Mouse (Mus musculus) lung, postnatal 4 days (tissue): Measurements from ENCODE around the gene Tnfrsf9.
"Not testable (repeated sequence)": the region's sequence is repeated elsewhere in the genome, so short reads cannot be mapped to it uniquely, and the experiment has no call there.

ENCODE experiments used
- DNase-seq, 2 experiments: peaks; one replicate each; pipeline ENCODE4 v3.0.0; 2021

Gene Tnfrsf9

DNA sequence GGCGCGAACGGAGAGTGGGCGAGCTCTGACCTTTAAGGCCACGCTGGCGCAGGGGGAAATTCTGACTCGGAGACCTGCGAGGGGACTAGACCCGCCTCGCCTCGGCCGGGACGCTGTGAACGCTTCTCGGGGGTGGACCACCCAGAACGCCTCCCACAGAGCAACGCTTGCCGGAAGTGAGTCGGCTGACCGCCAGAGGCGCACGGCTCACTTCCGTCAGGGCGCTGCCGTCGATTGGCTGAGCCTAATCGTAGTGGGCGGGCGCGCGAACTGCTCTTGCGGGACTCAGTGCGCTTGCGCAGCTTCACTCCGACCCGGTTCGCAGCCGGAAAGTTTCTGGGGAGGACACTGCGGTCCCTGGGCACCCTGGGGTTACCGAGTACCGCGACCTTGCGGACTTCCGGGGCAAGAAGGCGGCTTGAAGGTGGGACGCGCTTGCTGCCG is at the start of gene Tnfrsf9, which contains the start of gene Park7:
Gene Tnfrsf9, plus strand, starts transcription at position 273 of the 444 bp plus-strand sequence.
Gene Park7, minus strand, starts transcription at position 148 of the 444 bp plus-strand sequence.
- peak; percentile 98 for DNase-seq

- no peak for DNase-seq
Measured at GRCm38 (mm10) chr4:150865371-150865770, 49.0 kb upstream of the Tnfrsf9 start.

DNA sequence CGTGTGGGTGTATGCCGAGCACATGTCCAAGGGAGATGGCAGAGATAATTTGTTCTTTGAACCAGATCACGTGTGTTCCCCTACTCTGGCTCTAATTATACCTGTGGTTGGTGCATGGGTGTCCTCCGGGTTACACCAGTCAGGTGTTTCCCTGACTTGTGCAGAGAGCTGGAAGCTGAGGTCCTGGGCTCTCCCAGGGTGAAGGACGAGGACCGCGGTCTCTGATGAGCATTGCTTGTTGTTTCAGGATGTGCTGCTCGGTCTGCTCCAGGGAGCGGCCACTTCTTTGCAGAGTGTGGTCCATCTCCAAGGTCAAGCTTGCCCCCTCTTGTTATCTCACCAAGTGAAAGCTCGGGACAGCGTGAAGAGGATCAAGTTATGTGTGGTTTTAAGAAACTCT is 48.3 kb upstream of the Tnfrsf9 start:
- DNase-seq, result no peak

DNA sequence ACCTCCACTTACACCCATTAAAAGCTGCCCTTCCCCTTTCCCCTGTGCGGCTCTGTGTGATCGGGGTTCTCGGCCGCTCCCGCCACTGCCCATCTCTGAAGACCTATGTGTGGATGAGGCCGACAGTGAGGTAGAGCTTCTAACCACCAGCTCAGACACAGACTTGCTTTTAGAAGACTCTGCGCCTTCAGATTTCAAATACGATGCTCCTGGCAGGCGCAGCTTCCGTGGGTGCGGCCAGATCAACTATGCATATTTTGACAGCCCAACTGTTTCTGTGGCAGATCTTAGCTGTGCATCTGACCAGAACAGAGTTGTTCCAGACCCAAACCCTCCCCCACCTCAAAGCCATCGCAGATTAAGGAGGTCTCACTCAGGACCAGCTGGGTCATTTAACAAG is 47.9 kb upstream of the Tnfrsf9 start:
- no peak for DNase-seq

DNA sequence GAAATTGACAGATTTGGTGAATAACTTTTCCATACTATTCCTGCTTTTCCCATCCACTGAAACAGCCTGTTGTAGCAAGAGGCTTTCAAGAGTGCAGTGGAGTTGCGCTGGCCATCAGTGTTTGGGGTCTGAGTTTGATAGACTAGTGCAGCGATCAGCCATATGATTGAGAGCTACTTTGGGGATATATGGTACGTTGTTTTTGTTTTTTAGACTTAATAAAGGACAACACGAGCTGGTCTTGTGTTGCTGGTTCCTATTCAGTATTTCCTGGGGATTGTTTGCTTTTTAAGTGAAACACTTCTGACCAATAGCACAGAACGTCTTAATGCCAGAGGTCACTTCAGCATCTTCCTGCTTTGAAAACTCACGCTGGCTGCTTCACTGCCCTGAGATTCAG is 46.2 kb upstream of the Tnfrsf9 start:
- no peak for DNase-seq

DNA sequence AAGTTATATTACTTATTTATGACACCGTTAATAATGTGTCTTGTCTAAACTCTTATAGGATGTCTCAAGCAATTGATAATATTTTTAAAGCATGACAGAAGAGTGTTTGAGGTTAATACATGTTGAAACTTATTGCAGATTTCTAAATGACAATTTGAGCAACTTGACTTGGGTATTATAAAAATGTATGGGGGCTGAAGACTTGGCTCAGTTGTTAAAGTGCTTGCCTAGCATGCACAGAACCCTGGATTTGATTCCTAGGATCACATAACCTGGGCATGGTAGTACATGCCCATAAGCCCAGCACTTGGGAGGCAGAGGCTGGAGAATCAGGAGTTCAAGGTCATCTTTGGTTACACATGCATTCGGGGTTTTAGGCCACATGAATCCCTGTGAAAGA is 45.5 kb upstream of the Tnfrsf9 start:
- DNase-seq, result no peak

DNA sequence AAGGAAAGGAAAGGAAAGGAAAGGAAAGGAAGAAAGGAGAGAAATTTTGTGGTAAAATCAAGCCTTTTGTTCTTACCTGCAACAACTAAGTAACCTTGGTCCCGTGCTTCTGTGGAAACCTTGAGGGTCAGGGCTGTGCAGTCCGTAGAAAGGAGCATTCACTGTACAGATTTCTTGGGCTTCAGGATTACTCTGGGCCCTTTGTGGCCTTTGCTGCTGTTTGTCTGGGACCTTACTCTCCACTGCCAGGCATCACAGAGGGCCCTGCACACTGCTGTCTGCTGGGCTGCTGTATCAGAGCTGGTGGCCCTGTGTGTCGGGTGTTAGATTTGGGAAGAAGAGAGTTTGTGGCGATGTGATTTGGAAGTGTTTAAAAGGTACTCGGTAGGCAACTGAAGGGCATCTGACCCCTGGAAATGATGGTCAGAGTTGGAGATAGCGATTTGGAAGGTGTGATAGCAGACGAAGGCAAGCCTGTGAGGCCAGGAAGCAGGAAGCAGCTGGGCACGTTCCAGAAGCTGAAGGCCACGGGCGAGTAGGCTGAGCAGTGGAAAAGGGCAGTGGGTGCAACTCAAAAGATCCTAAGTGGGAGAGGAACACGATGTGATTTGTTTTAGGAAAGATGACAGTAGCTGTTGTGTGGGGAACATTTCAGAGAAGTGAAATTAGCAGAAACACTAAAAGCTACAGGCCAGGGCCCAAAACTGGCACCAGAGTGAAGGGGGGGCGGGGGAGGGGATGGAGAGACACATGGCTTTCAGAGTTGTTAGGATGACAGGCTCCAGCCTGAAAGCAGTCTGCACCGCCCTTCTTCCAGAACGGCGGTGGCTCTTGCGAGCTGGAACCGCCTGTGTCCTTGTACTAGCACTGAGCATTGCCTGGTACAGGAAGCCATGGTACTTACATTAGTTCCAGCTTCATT is 44.8 kb upstream of the Tnfrsf9 start:
- no peak for DNase-seq

GRCm38 (mm10) chr4:150870963-150871391 is 43.4 kb upstream of the Tnfrsf9 start:
- peak; percentile 66 to 84 for DNase-seq

DNA sequence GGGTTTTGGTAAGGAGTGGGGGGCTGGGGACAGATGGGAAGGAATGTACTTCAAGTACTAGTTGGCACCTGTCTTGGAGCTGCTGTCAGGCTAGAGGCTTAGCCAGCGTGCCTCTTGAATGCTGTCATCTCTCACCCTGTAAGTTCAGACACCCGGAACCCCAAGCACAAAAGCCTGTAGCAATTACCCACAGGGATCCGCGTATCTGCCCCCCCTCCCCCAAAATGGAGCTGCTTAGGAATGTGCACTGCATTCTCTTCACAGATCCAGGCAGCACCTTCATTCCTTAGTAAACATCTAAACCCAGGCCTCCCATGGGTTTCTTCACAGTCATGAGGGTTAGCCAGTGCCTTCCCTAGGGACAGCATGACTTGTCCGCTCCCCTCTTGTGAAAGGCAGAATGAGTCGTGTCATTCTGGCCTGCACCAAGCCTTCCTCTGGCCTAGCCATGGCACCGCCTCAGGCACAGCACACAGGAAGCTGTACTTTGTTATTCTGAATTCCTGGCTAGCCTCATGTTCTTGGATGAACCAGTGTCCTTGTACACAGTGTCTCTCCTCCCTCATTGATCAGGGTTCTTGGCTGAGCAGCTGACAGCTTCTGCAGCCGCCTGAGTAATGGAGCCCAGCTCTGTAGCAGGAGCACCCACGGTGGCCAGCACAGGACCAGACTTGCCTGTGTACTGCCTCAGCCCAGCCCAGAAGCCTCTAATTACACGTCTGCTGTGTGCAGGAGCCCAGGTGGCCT is 42.8 kb upstream of the Tnfrsf9 start:
- DNase-seq, result peak; percentile 41 to 61

GRCm38 (mm10) chr4:150872139-150872651 is 42.2 kb upstream of the Tnfrsf9 start:
- DNase-seq, result peak; percentile 35 to 48

DNA sequence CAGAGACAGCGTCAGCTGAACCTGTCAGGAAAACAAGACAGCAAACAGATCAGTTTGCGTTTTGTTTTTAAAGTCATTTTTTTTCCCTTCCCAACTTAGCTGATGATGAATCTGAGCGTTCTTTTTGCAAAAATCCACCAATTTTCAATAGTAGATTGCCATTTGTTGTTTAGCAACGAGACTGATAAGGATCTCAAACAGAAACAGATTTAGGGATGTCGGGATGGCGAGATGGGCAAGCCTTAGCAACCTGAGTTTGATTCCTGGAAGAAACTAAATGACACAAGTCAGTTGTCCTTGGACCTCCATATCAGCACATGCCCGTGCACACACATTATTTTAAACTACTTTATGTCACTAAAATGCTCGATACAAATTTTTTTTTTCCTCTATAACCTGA is 41.7 kb upstream of the Tnfrsf9 start:
- no peak for DNase-seq

GRCm38 (mm10) chr4:150874416-150874815 is 39.9 kb upstream of the Tnfrsf9 start:
- DNase-seq, result not testable (repeated sequence)

- no peak for DNase-seq
Measured at GRCm38 (mm10) chr4:150875393-150875792, 39.0 kb upstream of the Tnfrsf9 start.

GRCm38 (mm10) chr4:150879631-150880030 is 34.7 kb upstream of the Tnfrsf9 start:
- DNase-seq, result no peak

DNA sequence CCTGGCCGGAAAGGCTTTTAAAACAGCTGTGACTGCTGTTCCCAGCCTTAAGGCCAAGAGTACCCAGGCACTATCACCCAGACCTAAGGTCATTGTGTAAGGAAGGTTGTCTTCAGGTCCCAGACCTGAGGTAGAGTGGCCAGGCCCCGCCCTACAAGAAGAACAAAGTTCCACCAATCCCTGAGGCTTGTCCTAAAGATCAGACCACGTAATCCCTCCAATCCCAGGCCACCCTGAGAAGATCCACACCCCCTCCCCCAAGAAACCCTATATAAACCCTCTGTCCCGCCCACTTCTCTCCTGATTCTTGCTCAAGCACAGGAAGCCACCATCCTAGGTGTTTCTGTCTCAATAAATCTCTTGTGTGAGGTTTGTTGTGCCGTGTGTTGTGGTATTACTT is 34.0 kb upstream of the Tnfrsf9 start:
- no peak for DNase-seq

DNA sequence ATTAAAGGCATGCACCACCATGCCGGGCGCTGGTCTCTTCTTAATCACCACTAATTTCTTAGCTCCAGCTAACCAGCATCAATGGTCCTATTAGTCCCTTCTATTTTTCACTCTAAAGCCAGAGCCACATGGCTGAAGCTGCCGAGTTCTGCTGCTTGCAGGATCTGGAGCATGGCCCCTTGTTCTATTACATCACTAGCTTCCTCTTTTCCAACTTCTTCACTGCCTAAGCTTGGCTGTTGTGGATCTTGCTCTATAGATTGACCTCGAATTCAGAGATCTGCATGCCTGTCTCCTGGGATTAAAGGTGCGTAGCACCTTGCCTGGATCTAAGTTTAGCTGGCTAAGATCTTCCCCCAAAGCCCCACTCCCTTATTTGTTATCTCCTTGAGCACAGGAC is 31.7 kb upstream of the Tnfrsf9 start:
- no peak for DNase-seq

- DNase-seq, result no peak
Measured at GRCm38 (mm10) chr4:150887903-150888302, 26.5 kb upstream of the Tnfrsf9 start.

- no peak for DNase-seq
Measured at GRCm38 (mm10) chr4:150888492-150888891, 25.9 kb upstream of the Tnfrsf9 start.

- no peak for DNase-seq
Measured at GRCm38 (mm10) chr4:150889273-150889954, 24.9 kb upstream of the Tnfrsf9 start.

- peak; percentile 39 to 49 for DNase-seq
Measured at GRCm38 (mm10) chr4:150889955-150890315, 24.4 kb upstream of the Tnfrsf9 start.

GRCm38 (mm10) chr4:150891308-150891707 is 23.1 kb upstream of the Tnfrsf9 start:
- DNase-seq, result no peak

DNA sequence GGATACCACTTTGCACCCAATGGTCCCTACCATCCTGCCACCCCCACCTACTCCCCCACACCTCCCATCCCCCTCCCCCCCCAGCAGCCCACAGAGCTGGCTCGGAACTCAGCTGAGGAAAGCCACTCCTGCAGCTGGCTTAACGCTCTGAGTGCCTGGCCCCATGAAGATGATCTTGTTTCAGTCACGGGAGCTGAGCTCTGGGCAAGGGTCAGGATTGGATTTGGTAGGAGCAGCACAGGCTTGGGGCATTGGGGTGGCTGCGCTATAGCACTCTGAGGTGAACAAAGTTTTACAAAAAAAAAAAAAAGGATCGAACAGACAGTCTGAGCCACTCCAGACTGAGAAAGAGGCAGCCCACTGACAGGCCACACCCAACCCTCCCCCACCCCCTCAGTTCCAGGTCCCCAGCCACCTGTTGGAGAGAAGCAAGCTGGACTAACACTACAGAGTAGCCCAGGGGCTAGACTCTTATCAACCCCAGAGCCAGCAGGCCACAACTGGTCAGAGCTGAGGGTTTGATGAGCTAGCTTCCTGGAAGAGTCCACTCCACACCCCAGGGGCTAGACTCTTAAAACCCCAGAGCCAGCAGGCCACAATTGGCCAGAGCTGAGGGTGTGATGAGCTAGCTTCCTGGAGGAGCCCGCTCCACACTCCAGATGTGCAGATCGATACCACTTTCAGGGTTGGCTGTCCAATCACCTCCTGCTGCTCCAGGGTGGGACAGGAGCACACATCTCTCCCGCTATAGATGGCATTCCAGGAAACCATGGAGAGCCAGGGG is 19.5 kb upstream of the Tnfrsf9 start:
- no peak for DNase-seq
